Mouse (Mus musculus) frontal cortex, postnatal 14 days (tissue): ENCODE measurements around the gene Rcc2.

Source experiments
- DNase-seq, 2 experiments: peaks; one replicate each; pipeline ENCODE4 v3.0.0; 2022; ENCODE audit warnings: low spot score in 2 of 2

Gene Rcc2

GRCm38 (mm10) chr4:140684881-140685303, 15.4 kb upstream of the Rcc2 start:
- no peak for DNase-seq

DNA sequence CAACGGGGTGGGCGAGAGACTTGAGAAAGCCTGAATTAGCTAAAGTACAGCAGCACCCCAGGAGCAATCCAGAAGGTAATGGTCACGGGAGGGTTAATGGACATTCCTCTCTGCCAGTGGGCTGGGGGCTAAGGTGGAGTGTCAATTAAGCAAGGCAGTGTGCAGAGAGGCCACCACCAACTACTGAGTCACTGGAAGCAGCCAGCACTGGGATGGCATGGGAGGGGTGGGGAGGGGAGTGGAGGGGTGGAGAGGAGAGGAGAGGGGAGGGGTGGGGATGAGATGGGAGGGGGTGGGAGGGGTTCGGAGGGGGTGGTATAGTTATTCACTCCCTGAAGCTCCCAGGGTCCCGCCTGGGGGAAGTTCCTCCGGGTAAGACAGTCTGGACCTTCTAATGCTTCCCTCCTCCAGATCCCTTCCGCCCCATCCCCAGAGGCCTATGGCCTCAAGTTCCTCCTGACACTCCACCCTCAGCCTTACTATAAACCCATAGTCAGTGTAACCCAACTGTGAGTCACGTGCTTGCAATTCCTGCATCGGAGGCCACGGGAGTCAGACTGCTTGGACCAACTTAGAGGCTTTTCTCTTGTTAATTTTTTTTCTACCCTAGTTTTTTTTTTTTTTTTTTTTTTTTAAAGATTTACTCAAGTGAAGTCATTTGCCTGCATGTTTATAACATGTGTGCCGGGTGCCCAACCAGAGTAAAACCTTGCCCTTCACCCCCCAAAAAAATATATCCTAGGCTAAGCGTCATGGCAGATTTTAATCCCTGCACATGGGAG, 12.1 kb upstream of the Rcc2 start:
- no peak for DNase-seq

DNA sequence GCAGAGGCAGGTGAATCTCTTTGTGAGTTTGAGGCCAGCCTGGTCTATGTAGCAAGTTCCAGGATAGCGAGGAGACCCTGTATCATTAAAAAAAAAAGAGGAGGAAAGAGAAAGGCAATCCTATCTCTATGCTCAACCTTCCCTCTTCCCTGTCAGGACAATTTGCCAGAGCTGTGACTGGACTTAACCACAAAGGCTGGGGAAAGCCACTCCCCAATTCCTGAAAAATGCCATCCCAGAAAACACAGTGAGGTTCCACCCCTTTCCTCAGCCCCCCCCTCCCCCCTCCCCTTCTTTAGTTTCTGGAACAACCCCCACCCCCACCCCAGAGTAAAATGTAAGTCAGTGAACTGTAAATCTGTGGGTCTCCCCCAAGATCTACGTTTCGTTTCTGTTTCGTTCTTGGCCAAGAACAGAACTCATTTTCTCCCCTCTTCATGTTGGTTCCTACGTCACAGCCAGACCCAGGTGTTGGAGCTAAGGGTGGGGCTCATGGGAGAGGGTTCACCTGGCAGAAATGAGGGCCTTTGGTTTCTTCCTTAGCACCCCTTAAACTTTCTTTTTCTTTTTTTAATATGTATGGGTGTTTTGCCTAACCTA, 11.4 kb upstream of the Rcc2 start:
- DNase-seq = no peak

- DNase-seq = no peak
These were observed 10.3 kb upstream of the Rcc2 start for GRCm38 (mm10) chr4:140689873-140690655.

GRCm38 (mm10) chr4:140691481-140691880, 8.9 kb upstream of the Rcc2 start:
- no peak for DNase-seq

DNA sequence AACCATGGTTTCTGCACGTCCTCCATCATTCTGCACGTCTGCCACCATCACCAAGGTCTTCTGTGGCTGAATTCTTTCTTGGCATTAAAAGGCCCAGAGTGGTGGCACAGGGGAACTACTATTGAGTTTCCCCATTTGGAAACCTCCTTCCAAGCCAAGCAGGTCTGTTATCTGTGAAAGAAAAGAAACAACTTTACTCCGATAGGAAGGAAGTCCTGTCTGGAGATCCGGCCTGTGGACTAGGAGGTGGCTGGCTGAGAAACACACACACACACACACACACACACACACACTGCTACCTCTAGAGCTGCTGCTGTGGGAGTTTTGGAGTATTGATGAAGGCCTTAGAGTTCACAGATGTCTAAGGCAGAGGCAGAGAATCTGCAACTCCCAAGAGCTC, 6.8 kb upstream of the Rcc2 start:
- DNase-seq = no peak

GRCm38 (mm10) chr4:140694551-140695060, 5.7 kb upstream of the Rcc2 start:
- DNase-seq = no peak

DNA sequence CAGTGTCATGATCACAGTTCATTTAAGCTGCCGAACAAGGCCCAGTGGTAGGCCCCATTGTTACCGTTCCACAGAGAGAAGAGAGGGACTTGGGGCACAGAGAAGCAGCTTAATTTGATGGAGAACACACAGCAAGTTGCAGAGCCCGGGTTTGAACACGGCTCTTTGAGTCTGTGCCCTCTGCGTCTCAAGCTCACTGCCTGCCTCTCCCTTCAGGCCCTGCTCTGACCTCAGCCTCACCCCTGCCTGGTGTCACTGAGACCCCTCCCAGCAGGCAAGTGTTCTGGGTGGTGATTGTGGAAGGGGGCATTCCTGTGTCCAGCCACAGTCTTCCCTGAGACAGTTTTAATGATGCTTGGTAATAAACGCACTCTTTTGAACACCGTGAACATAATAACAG, 5.2 kb upstream of the Rcc2 start:
- DNase-seq = no peak

GRCm38 (mm10) chr4:140695675-140696585, 4.4 kb upstream of the Rcc2 start:
- DNase-seq = no peak

DNA sequence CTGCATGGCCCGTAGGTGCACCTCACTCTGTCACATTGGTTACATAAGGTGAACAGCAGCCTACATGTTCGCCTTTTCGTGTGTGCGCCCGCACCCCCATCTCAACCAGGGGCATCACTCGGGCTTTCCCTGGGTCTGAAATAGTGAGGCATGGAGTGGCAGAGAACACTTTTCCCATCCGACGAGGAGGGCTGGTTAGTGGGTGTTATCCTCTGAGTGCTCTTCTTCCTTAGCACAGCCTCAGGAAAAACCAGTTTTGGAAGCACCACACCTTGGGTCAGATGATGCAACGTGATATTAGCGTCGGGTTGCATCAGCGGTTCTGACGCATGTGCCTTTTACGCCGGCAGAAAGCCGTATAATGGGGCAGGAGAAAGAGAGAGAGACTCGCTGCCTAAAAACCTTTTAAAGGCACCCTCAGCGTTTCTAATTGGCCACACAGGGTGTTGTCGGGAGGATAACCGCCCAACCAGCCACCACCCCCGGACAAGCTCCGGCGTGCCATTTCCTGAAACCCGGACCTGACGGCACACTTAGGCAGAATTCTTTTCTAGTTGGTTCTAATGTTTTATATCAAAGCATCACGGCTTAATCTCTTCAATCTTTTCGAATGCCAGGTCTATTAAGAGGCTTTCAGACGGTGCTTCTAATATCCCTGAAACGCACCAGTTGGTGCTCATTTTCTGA, 757 bp upstream of the Rcc2 start:
- peak; percentile 42 to 61 for DNase-seq

DNA sequence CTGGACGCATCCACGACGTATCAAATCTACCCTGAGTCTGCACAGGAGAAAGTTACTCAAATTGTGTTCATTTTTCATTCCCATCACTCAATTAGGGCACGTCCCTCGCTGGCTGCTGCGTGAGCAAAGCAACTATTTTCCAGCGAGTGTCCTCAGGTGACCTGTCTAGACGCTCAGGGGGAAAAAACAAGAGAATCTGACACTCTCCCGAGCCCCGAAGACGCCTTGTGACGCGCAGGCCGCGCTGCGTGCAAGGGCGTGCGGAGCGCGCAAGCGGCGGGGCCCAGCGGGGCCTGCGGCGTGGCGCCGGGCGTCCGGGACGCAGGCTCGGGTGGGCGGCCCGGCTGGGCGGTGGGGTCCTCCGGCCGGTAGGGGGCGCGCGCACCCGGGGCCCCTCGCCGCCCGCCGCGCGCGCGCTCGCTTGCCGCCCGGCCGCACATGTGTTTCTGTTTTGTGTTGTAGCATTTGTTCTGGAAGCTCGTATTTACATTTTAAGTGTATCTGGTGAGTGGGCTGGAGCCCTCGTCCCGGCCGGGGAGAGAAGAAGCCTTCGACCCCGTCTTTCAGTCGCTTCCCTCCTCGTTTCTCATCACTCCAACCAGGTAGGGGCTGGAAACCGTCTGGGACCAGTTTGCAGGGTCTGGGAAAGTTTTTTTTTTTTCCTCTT, 841 bp downstream of the Rcc2 start:
- DNase-seq = peak; percentile 59 to 64

DNA sequence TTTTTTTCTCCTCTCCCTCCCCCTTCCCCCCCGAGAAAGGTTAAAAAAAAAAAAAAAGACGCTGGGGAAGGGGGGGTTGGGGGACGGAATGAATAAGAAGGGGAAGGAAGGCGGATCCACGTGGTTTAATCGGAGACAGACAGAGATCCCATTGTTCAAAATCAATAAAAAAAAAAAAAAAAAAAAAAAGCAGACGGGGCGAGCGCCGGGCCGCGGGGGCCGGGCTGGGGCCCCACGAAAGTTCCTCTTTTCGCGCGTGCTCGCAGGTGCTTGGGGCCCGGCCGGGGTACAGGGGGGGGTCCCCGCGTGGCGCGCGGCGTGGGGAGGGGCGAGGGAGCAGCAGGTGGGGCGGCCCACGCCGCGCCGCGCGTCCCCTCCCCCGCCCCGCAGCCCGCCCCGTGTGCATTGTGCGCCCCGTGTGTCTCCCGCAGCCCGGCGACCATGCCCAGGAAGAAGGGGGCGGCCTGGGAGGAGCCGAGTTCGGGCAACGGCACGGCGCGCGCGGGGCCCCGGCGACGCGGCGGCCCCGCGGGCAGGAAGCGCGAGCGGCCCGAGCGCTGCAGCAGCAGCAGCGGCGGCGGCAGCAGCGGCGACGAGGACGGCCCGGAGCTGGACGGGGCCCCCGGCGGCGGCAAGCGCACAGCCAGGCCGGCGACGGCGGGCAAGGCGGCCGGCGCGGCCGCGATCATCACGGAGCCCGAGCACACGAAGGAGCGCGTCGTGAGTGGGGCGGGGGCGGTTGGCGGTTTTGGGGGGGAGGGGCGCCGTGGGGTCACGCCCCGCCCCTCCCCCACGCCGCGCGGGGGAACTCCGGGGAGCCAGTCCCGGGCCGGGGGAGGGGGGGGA, 1.6 kb downstream of the Rcc2 start:
- no peak for DNase-seq

DNA sequence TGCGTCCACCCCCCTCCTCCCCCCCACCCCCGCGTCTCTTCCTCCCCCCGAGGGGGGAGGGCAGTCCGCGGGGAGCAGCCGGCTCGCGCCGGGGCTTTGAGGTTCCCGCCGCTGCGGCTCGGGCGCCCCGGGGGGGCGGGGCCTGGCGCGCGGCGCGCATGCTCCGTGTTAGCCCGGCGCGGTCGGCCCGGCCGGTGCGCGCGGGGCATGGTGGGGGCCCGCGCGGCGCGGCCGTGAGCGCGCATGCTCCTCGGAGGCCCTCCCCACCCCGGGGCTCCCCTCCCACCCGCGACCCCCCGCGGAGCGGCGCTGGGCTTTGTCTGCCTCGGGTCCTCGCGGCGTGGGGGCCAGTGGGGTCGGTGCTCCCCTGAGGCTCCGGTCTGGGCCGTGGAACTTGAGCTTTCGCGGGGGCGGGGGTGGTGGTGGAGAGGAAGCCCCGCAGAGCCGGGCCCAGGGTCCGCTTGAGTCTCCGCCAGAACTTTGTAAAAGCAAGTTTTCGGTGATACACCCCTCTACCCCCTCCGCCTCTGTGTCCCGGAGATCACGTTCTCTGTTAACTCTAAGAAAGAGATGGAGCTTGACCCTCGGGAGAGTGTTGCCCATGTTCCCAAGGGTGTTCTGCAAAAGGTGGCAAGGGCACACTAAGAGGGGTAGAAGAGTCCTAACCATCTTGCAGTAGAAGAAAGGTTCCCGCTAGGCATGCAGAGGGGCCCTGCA, 2.4 kb downstream of the Rcc2 start:
- DNase-seq = peak in 1 of 2 experiments; percentile 51

DNA sequence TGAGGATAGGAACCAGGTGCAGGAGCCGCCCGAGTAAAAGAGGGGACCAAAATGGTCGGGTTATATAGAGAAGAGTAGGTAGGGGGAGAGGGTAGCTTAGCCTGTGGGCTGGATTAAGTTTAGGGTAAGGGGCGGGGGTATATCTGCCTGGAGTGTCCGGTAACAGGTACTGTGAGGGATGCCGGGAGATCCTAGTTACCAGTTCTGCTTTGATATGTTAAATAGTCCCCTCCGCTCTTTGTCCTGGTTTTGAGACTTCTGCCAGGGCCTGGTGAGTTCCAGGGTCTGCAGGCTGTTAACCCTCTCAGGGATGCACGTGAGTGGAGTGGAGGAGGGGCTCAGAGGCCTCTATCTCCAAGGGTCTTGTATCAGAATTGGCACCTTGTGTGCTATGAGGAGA, 3.3 kb downstream of the Rcc2 start:
- DNase-seq = no peak

GRCm38 (mm10) chr4:140704166-140704565, 3.8 kb downstream of the Rcc2 start:
- no peak for DNase-seq

GRCm38 (mm10) chr4:140707615-140708014, 7.3 kb downstream of the Rcc2 start:
- DNase-seq = no peak

DNA sequence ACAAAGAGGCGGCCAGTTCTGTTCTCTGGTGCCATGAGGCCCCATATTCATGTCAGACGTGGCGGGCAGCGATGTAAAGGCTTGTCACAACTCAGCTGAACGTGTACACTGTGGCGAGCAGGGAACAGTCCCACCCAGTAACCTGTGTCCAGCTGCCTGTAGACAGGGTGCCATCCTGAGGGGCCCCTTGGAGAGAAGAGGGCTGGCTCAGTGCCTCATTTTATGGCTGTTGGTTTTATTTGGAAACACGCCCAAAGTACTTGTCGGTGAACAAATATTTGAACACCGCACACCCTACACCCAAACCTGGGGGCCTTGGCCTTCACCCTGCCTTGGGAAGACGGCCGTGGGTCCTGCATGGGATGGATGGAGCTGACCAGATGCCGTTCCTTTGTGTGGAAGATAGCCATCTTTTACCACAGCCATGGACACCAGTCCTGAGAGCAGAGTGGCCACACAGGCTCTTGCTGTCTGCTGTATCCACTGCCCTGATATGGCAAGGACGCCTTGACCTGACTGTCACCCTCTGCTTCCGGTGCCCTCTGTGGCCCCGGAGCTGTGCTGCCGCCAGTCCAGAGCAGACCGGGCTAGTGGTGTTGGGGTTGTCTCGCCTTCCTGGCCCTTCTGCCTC, 8.1 kb downstream of the Rcc2 start:
- DNase-seq = no peak

- DNase-seq = no peak
These were observed 8.8 kb downstream of the Rcc2 start for GRCm38 (mm10) chr4:140709111-140709510.
